Mouse (Mus musculus) embryonic fibroblast, embryonic 13.5 days (primary cell): Measurements from ENCODE around the gene Prss23.

Experiments
- CTCF ChIP-seq: IDR thresholded peaks from 2 replicates; pipeline ENCODE4 v1.5.1; 2011; ENCODE audit warnings: mild to moderate bottlenecking, control low read depth, low read length, moderate library complexity, borderline replicate concordance; ENCODE audit not compliant: insufficient read depth
- POLR2A ChIP-seq: IDR thresholded peaks from 2 replicates; pipeline ENCODE4 v1.6.1; 2011; ENCODE audit warnings: low read depth, mild to moderate bottlenecking, control low read depth, low read length, moderate library complexity

GRCm38 (mm10) chr7:89560939-89561338 lies 34.0 kb upstream of the Prss23 start:
- no peak for TF ChIP-seq CTCF
- no peak for TF ChIP-seq POLR2A
